Mouse (Mus musculus) layer of hippocampus, postnatal 25 days (tissue): ENCODE measurements around the gene Ftsj3. TPM values are rescaled to one million over a fixed set of nuclear protein-coding genes. Genes with fewer than 3 reads are reported as not detected.
"Not testable (repeated sequence)": the region's sequence is repeated elsewhere in the genome, so short reads cannot be mapped to it uniquely, and the experiment has no call there.

ENCODE experiments used
- DNase-seq, 2 experiments: peaks; one replicate each; pipeline ENCODE4 v3.0.0; 2022; ENCODE audit warnings: mixed read lengths in 2 of 2, low spot score in 1 of 2; ENCODE audit errors: extremely low spot score in 1 of 2
- total RNA-seq, 2 experiments: library from RNA; stranded (reverse); gene quantifications; 2 replicates each; pipeline ENCODE4 v1.2.3; 2021

Gene Ftsj3
- total RNA-seq, 2 experiments from 2014 or later = 29.9 to 32.8 TPM

- no peak for DNase-seq
Measured at GRCm38 (mm10) chr11:106214856-106215255, 41.0 kb downstream of the Ftsj3 start.

DNA sequence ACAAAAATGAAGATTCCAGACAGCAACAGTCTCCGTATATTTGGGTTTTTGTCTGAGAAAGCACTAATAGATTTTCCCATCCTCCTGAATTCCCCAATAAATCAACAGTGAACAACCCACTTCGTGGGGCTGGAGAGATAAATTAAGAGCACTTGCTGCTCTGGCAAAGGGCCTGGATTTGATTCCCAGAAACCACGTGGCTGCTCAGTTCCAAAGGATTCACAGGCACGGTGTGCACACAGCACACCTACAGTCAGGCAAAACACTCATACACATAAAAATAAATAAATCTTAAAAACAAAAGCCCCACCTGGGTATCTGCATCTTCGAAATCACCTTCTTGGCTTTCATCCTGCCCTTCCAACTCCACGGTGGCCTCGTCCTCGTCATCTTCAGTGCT, 43.1 kb downstream of the Ftsj3 start:
- no peak for DNase-seq

DNA sequence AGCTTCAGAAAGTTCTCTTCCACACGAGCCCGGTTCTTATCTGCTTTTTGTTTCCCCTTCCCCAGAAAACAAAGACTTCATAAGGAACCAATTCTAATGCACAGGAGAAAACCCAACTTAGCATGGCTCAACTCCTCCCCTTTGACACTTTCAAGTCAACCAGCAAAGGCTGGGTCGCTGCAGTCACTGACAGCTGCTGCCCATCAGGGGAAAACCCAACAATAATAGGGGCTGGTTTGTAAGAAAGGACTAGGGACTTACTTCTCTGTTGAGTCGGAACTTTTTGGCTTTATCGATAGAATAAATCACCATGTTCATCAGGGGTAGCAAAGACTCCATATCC, 53.8 kb downstream of the Ftsj3 start, which contains the start of gene Strada:
Gene Strada (minus strand): TSS at position 46 of the 343 bp plus-strand sequence.
- DNase-seq = no peak

GRCm38 (mm10) chr11:106201337-106202122, 54.3 kb downstream of the Ftsj3 start:
- no peak for DNase-seq

DNA sequence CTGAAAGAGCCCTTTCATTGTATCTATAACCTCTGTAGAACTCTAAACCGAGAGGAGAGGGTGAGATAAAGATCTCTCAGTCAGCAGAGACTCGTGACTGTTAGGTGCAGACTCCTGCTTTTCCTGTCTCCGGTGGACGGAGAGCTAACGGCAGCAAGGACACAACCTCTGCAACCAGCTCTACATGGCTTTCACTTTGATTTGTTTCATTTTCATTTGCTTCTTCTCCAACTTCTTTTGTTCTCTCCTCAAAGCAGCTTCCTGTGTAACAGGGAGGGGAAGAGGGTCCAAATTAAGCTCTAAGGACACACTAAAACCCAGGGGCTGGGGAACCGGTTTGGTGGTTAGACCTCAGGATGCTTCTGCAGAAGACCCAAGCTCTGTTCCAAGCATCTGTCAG, 55.1 kb downstream of the Ftsj3 start:
- DNase-seq = no peak

DNA sequence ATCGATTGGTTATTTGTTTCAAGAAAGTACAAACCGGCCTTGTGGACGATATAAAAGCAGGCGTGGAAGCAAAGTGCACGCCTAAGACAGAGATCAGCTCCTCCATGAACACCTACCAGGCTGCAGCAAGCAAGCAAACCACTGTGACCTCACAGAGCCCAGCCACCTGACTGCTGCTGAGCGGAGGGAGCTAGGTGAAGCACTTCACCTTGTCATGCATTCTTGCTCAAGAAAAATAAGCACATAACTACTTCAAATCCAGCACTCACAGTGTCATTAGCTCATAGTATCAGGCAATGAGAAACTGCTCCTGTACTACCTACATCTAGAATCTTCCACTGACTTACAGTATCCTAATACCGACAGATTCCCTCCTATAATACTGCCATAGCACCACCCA, 55.9 kb downstream of the Ftsj3 start:
- not testable (repeated sequence) for DNase-seq

Other genes starting within 250 kb of the Ftsj3 start
- gene Kcnh6, start 248.0 kb downstream of the Ftsj3 start, total RNA-seq = 1 to 10 TPM in 1 of 2 experiments, under 1 TPM in 1; 0.96 to 1.1 TPM
- gene Dcaf7, start 219.2 kb downstream of the Ftsj3 start, total RNA-seq = 100 to 1,000 TPM; 146 to 153 TPM
- gene Taco1, start 190.0 kb downstream of the Ftsj3 start, total RNA-seq = 10 to 100 TPM; 17.6 to 21.8 TPM
- gene Map3k3, start 171.5 kb downstream of the Ftsj3 start, total RNA-seq = 10 to 100 TPM; 24.5 to 31.9 TPM
- not detected for gene Gm10840, start 95.2 kb downstream of the Ftsj3 start, total RNA-seq
- 100 to 1,000 TPM; 149 to 156 TPM for gene Limd2, start 95.2 kb downstream of the Ftsj3 start, total RNA-seq
- 10 to 100 TPM; 27.1 to 33.4 TPM for gene Strada, start 53.9 kb downstream of the Ftsj3 start, total RNA-seq
- gene Ccdc47, start 39.7 kb downstream of the Ftsj3 start, total RNA-seq = 10 to 100 TPM; 84.9 to 93.9 TPM
- 10 to 100 TPM; 64.5 to 74.1 TPM for gene Ddx42, start 39.2 kb downstream of the Ftsj3 start, total RNA-seq
- gene Psmc5, start 75 bp upstream of the Ftsj3 start, total RNA-seq = 100 to 1,000 TPM; 148 to 174 TPM
- 10 to 100 TPM; 24.7 to 26.1 TPM for gene Smarcd2, start 16.9 kb upstream of the Ftsj3 start, total RNA-seq
- under 1 TPM; 0.19 to 0.22 TPM for gene Tcam1, start 20.6 kb upstream of the Ftsj3 start, total RNA-seq
- not detected for gene Gh, start 45.8 kb upstream of the Ftsj3 start, total RNA-seq
- under 1 TPM in 1 of 2 experiments, not detected in 1; 0.31 TPM for gene Cd79b, start 58.7 kb upstream of the Ftsj3 start, total RNA-seq
- gene Scn4a, start 97.2 kb upstream of the Ftsj3 start, total RNA-seq = under 1 TPM in 1 of 2 experiments, not detected in 1; 0.05 TPM
- gene Prr29, start 109.4 kb upstream of the Ftsj3 start, total RNA-seq = not detected
- gene Icam2, start 132.0 kb upstream of the Ftsj3 start, total RNA-seq = 1 to 10 TPM; 2.8 to 3.3 TPM
- gene Ern1, start 231.8 kb upstream of the Ftsj3 start, total RNA-seq = 1 to 10 TPM; 8.9 TPM